Mouse (Mus musculus) midbrain, embryonic 14.5 days (tissue): ENCODE measurements around the gene Olfr152. TPM values are rescaled to one million over a fixed set of nuclear protein-coding genes. Genes with fewer than 3 reads are reported as not detected.

Experiments used
- polyA plus RNA-seq: library from polyadenylated mRNA; unstranded; fragments of >200 nt; fragmentation: Nextera tagmentation; extraction: Ambion mirVana; gene quantifications from 2 replicates; pipeline ENCODE4 v1.2.1, GENCODE M21; 2014

Gene Olfr152
- polyA plus RNA-seq, 1 experiment from 2014 or later = not detected

Other genes with a start within 250 kb of the Olfr152 start
- not detected in 2 replicates for gene Olfr153, start 247.7 kb upstream of the Olfr152 start, polyA plus RNA-seq
- gene Olfr1128, start 233.9 kb upstream of the Olfr152 start, polyA plus RNA-seq = not detected in 2 replicates
- not detected in 2 replicates for gene Olfr1129, start 205.6 kb upstream of the Olfr152 start, polyA plus RNA-seq
- not detected in 2 replicates for gene Olfr1130, start 173.3 kb upstream of the Olfr152 start, polyA plus RNA-seq
- not detected in 2 replicates for gene Olfr1131, start 152.4 kb upstream of the Olfr152 start, polyA plus RNA-seq
- gene Olfr1132, start 141.9 kb upstream of the Olfr152 start, polyA plus RNA-seq = not detected in 2 replicates
- gene Olfr1133, start 132.1 kb upstream of the Olfr152 start, polyA plus RNA-seq = not detected in 2 replicates
- gene Olfr1134, start 121.0 kb upstream of the Olfr152 start, polyA plus RNA-seq = not detected in 2 replicates
- not detected in 2 replicates for gene Olfr1135, start 105.8 kb upstream of the Olfr152 start, polyA plus RNA-seq
- gene Olfr1136, start 85.5 kb upstream of the Olfr152 start, polyA plus RNA-seq = not detected in 2 replicates
- not detected in 2 replicates for gene Olfr1137, start 66.3 kb upstream of the Olfr152 start, polyA plus RNA-seq
- gene Olfr1138, start 39.5 kb upstream of the Olfr152 start, polyA plus RNA-seq = not detected in 2 replicates
- gene Olfr1140, start 35.7 kb upstream of the Olfr152 start, polyA plus RNA-seq = not detected in 2 replicates
- gene Olfr1141, start 25.5 kb upstream of the Olfr152 start, polyA plus RNA-seq = not detected in 2 replicates
- not detected in 2 replicates for gene Olfr1143, start 21.1 kb downstream of the Olfr152 start, polyA plus RNA-seq
- gene Olfr1145, start 30.3 kb downstream of the Olfr152 start, polyA plus RNA-seq = not detected in 2 replicates
- not detected in 2 replicates for gene Olfr1148, start 51.0 kb downstream of the Olfr152 start, polyA plus RNA-seq
- gene Olfr1150-ps1, start 64.5 kb downstream of the Olfr152 start, polyA plus RNA-seq = not detected in 2 replicates
- not detected in 2 replicates for gene Olfr1151, start 76.4 kb downstream of the Olfr152 start, polyA plus RNA-seq
- not detected in 2 replicates for gene Olfr1152, start 87.0 kb downstream of the Olfr152 start, polyA plus RNA-seq
- not detected in 2 replicates for gene Olfr1153, start 115.5 kb downstream of the Olfr152 start, polyA plus RNA-seq
- gene Olfr1154, start 125.7 kb downstream of the Olfr152 start, polyA plus RNA-seq = not detected in 2 replicates
- gene Olfr1155, start 165.7 kb downstream of the Olfr152 start, polyA plus RNA-seq = not detected in 2 replicates
- not detected in 2 replicates for gene Olfr1156, start 173.6 kb downstream of the Olfr152 start, polyA plus RNA-seq
- not detected in 2 replicates for gene Olfr1157, start 188.8 kb downstream of the Olfr152 start, polyA plus RNA-seq
- not detected in 2 replicates for gene Olfr74, start 195.2 kb downstream of the Olfr152 start, polyA plus RNA-seq
- not detected in 2 replicates for gene Olfr1158, start 210.6 kb downstream of the Olfr152 start, polyA plus RNA-seq
- not detected in 2 replicates for gene Olfr1160, start 228.8 kb downstream of the Olfr152 start, polyA plus RNA-seq
- gene Olfr1161, start 243.3 kb downstream of the Olfr152 start, polyA plus RNA-seq = not detected in 2 replicates